Mouse (Mus musculus) liver, embryonic 13.5 days (tissue): ENCODE results near the gene Cdhr4. TPM values are rescaled to one million over a fixed set of nuclear protein-coding genes. Genes with fewer than 3 reads are reported as not detected.

Experiments used
- ATAC-seq: fragments of 200-750 bp; cut with Nextera tagmentation; 2 replicates; pipeline ENCODE4 v1.8.0; 2017; ENCODE audit warnings: low read depth, mild to moderate bottlenecking, moderate number of reproducible peaks, moderate library complexity
- DNase-seq: peaks from one replicate; pipeline ENCODE4 v3.0.0; 2022
- H3K27ac ChIP-seq: fragments of 300-500 bp; sonication (generic); 2 replicates; pipeline ENCODE4 v1.5.1; 2015; ENCODE audit warnings: moderate library complexity, mild to moderate bottlenecking, inconsistent platforms
- H3K27me3 ChIP-seq: fragments of 300-500 bp; sonication (generic); 2 replicates; pipeline ENCODE4 v1.6.1; 2015; ENCODE audit warnings: mild to moderate bottlenecking, inconsistent platforms
- H3K36me3 ChIP-seq: fragments of 300-500 bp; sonication (generic); 2 replicates; pipeline ENCODE4 v1.6.1; 2015; ENCODE audit warnings: mild to moderate bottlenecking, inconsistent platforms
- H3K4me1 ChIP-seq: fragments of 300-500 bp; sonication (generic); replicated peaks from 2 replicates; pipeline ENCODE4 v1.6.1; 2015; ENCODE audit warnings: inconsistent platforms
- H3K4me2 ChIP-seq: fragments of 300-500 bp; sonication (generic); 2 replicates; pipeline ENCODE4 v1.6.1; 2015; ENCODE audit warnings: inconsistent platforms, mild to moderate bottlenecking, moderate library complexity
- H3K4me3 ChIP-seq: fragments of 300-500 bp; sonication (generic); replicated peaks from 2 replicates; pipeline ENCODE4 v1.5.1; 2015; ENCODE audit warnings: mild to moderate bottlenecking, inconsistent platforms
- H3K9ac ChIP-seq: fragments of 300-500 bp; sonication (generic); 2 replicates; pipeline ENCODE4 v1.6.1; 2015; ENCODE audit warnings: mild to moderate bottlenecking, inconsistent platforms
- H3K9me3 ChIP-seq: fragments of 300-500 bp; sonication (generic); replicated peaks from 2 replicates; pipeline ENCODE4 v1.6.1; 2016; ENCODE audit warnings: inconsistent platforms
- WGBS: fragments of 180-500 bp; shearing (Covaris S2); methylation state at CpG from one replicate; pipeline ENCODE4 v1.1.7; 2015; ENCODE audit not compliant: insufficient replicate concordance; 5-methylcytosine and 5-hydroxymethylcytosine counted together
- polyA plus RNA-seq: library from polyadenylated mRNA; unstranded; fragments of >200 nt; fragmentation: Nextera tagmentation; extraction: Ambion mirVana; gene quantifications from 2 replicates; pipeline ENCODE4 v1.2.1, GENCODE M21; 2015

The Cdhr4 gene
- polyA plus RNA-seq, 1 experiment from 2014 or later: 1.2 TPM

DNA sequence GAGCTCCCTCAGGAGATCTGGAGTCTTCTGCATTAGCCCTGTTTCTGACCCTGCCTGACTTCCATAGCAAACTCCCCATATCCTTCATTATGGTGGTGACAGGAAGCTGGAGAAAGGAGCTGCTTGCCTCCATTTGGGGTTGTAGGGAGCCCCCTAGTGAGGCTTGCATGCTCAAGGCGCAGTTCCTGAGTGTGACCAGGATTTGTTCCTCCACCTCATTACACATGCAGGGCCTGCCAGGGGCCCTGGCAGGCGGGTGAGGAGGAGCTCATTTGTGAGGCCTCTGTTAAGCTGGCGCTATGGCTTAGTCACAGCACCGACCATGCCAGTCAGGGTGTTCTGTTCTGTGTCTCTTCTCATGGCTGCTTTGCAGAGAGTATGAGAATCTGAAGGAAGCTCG, 30.4 kb upstream of the Cdhr4 start:
- Histone ChIP-seq H3K9me3 (no peaks in the 10 kb centered on the region), H3K36me3 (peaks cover 89% of the 10 kb centered on the region), H3K27me3 (no peaks in the 10 kb centered on the region), H3K27ac (peak overlapping the region; percentile 25; the same call in 1 of the 2 replicates), H3K4me3 (no peak overlapping the region), H3K4me2 (no peak overlapping the region), H3K9ac (no peak overlapping the region), H3K4me1 (peaks cover 17% of the 10 kb centered on the region)
- 68% methylated on average over 5 of the region's 5 CpGs for WGBS
- DNase-seq: no peak
- no peak for ATAC-seq

DNA sequence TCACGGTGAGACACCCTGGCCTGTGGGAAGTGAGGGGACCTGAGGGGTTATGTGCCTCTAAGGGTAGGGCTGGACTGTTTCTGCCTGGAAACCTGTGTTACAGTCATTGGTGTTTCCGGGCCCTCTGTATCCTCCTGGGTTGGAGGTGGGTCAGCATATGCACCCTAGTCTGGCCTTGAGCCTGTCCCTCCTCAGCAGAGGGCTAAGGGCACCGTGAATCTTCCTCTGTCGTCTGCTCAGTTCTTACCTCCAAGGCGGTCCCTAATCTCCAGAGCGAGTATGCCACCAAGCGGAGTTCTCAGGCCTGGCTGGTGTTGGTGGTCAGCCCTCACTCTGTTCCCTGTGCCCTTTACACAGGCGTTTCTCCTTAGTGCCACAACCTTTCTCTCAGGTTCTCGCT, 29.4 kb upstream of the Cdhr4 start:
- WGBS: 86% methylated on average over 9 of the region's 9 CpGs
- H3K4me2 ChIP-seq: no peak overlapping the region
- H3K9ac ChIP-seq: no peak overlapping the region
- H3K9me3 ChIP-seq: no peaks in the 10 kb centered on the region
- H3K36me3 ChIP-seq: peaks cover 84% of the 10 kb centered on the region
- H3K4me1 ChIP-seq: peaks cover 22% of the 10 kb centered on the region
- no peak for ATAC-seq
- H3K4me3 ChIP-seq: no peak overlapping the region
- no peak overlapping the region; the same call in 1 of the 2 replicates for H3K27ac ChIP-seq
- H3K27me3 ChIP-seq: no peaks in the 10 kb centered on the region
- no peak for DNase-seq

DNA sequence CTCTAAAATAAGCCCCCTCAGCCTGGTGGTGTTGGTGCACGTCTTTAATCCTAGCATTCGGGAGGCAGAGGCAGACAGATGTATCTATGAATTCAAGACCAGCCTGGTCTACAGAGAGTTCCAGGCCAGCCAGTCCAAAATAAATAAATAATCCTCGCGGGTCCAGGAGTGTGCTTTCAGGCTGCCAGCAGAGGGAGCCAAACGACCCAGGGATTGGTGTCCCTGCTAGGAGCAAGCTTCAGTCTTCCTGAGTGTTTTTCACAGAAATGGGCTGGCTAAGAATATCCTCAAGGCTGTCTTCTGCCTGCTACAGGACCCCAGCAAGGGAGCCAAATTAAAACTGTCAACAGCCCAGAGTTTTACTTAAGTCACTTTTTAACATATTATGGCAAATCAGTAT, 28.6 kb upstream of the Cdhr4 start:
- Histone ChIP-seq H3K27ac (peak overlapping the region; percentile 71), H3K27me3 (no peaks in the 10 kb centered on the region)
- peak; percentile 61 for DNase-seq

DNA sequence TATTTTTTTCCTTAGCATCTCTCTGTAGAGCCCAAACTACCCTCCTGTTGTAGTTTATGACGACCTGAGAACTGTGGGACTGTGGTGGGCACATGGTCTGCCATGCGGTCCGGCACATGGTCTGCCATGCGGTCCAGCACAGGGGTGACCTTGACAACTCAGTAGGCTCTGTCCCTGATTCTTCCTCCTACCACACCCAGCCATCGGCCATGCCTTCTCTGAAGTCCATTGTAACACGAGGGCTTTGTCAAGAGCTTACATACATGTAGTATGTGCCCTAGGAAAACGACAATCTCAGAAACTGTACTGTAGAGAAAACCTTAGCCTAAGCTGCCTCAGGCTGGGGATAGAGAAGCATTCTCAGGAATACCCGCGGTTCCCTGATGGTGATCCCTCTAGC, 27.6 kb upstream of the Cdhr4 start:
- Histone ChIP-seq H3K4me1 (peaks cover 22% of the 10 kb centered on the region), H3K27ac (peak overlapping the region; percentile 71), H3K9ac (no peak overlapping the region), H3K27me3 (no peaks in the 10 kb centered on the region), H3K9me3 (no peaks in the 10 kb centered on the region), H3K4me2 (no peak overlapping the region), H3K4me3 (no peak overlapping the region), H3K36me3 (peaks cover 83% of the 10 kb centered on the region)
- 89% methylated on average over 9 of the region's 9 CpGs for WGBS
- no peak for DNase-seq
- ATAC-seq: no peak

More for the DNA sequence above, 28.6 kb upstream of the Cdhr4 start:
- Histone ChIP-seq H3K9ac (peak overlapping the region; percentile 28; the same call in 1 of the 2 replicates), H3K4me3 (no peak overlapping the region), H3K36me3 (peaks cover 83% of the 10 kb centered on the region), H3K4me1 (peaks cover 22% of the 10 kb centered on the region), H3K9me3 (no peaks in the 10 kb centered on the region), H3K4me2 (no peak overlapping the region)
- WGBS: 9% methylated on average over 5 of the region's 5 CpGs
- peak; percentile 66 for ATAC-seq

DNA sequence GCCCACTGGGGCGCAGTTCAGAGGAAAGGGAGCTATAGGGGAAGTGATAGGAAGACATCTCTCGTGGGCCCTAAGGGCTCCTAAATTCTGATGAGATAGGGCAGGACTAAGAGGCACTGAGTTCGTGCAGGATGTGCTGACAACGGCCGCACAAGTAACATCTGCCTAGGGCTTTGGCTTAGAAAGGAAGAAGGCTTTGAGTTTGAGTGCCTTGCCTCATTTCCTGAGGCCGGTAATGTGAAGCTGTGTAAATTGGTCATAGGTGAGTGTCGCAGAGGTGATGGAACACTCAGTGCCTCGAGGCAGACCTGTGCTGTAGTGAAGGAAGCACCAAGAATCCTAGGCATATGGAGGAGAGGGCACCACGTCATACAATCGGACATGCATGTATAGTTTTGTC, 25.6 kb upstream of the Cdhr4 start:
- Histone ChIP-seq H3K4me3 (no peak overlapping the region), H3K36me3 (peaks cover 79% of the 10 kb centered on the region), H3K27ac (peak overlapping the region; percentile 37; the same call in 1 of the 2 replicates), H3K9ac (no peak overlapping the region), H3K4me1 (peaks cover 36% of the 10 kb centered on the region), H3K9me3 (no peaks in the 10 kb centered on the region), H3K4me2 (no peak overlapping the region), H3K27me3 (no peaks in the 10 kb centered on the region)
- DNase-seq (no peak), ATAC-seq (no peak)
- 62% methylated on average over 10 of the region's 10 CpGs for WGBS

DNA sequence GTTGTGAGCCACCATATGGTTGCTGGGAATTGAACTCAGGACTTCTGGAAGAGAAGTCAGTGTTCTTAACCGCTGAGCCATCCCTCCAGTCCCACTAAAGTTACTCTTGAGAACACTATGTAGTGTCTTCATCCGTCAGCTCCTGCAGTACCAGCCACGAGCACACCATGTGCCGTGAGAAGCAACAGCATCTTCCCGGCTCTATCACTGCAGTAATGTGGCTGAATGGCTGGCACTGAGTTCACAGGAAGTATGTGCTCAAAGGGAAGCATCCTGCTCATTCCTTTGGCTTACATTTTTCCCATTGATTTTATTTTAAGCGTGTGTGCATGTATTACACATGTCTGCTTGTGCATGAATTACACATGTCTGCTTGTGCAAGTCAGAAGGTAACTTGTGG, 24.9 kb upstream of the Cdhr4 start:
- ATAC-seq: no peak
- Histone ChIP-seq H3K4me1 (peaks cover 43% of the 10 kb centered on the region), H3K9me3 (no peaks in the 10 kb centered on the region), H3K4me3 (no peak overlapping the region), H3K27ac (no peak overlapping the region), H3K9ac (no peak overlapping the region), H3K36me3 (peaks cover 71% of the 10 kb centered on the region), H3K4me2 (no peak overlapping the region), H3K27me3 (no peaks in the 10 kb centered on the region)
- WGBS: 78% methylated on average over 6 of the region's 6 CpGs
- no peak for DNase-seq

DNA sequence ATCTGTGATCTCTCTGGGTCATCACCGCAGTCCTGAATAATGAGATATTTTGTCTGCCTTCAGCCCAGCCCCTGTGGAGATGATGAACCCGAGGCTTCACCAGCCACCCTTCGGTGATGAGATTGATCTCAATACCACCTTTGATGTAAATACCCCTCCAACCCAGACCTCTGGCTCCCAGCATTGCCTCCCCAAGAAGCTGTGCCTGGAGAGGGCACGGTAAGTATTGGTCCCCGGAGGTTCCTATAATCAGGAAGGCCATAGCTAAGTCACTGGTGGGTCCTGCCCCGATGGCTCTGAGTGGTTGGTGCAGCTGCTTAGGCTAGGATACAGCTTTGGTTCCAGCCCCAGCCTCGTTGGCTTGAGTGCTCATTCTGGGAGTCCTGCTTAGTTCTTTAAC, 23.8 kb upstream of the Cdhr4 start:
- Histone ChIP-seq H3K27ac (0 out of 2 replicates have a peak overlapping the region, but pooled peaks have one; percentile 98), H3K27me3 (no peaks in the 10 kb centered on the region), H3K9me3 (no peaks in the 10 kb centered on the region), H3K4me1 (peaks cover 54% of the 10 kb centered on the region), H3K4me2 (no peak overlapping the region), H3K4me3 (no peak overlapping the region), H3K9ac (no peak overlapping the region; the same call in 1 of the 2 replicates), H3K36me3 (peaks cover 60% of the 10 kb centered on the region)
- ATAC-seq (no peak), DNase-seq (no peak)
- WGBS: 84% methylated on average over 7 of the region's 7 CpGs

DNA sequence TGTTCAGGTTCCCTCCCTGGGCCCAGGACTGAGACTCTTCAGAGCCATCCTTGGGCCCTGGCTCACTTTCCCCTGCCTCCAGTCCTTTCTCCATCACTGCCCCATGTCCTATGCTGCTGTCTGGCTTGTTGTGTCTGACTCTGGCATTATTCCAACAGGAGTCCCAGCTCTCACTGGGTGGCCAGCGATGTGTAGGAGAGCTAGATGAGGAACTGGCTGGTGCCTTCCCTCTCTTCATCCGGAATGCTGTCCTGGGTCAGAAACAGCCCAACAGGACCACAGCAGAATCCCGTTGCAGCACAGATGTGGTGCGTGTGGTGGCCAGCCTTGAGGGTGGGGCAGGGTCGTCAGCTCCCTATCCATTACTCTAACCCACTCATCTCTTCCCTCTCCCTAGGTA, 22.0 kb upstream of the Cdhr4 start:
- no peak for ATAC-seq
- 87% methylated on average over 5 of the region's 5 CpGs for WGBS
- H3K4me1 ChIP-seq: peaks cover 65% of the 10 kb centered on the region

DNA sequence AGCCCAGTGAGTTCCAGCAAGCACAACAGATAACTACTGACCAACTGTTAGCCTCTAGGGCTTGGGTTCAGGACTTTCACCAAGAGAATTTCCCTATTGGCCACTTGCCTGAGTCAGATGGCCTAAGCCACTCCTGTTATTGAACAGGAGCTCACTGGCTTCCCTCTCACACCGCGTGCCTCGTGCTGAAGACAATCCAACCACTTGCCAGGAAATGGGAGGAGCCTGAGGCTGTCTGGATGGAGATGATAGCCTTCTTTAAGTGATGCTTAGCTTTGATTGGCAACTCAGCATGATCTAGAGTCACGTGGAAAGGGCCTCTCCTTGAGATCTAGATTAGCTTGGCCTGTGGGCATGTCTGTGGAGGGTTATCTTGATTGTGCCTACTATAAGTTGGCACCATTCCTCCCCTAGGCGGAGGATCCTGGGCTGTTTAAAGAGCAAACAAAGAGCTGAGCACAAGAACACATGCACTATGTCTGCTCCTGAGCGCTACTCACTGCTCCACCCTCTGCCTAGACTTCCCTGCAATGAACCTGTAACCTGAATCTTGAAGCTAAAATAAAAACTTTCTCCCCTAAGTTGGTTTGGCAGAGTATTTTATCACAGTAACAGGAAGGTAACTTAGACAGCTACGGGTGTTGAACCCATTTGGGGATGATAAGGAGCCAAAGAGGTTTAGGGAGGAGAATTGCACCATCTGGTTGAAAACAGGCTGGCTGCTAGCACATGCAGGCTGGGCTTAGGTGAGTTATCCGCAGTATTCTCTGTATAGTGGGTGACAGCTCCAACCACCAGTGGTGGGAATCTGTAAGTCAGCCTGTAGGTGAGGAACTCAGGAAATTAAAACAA, 20.4 kb upstream of the Cdhr4 start:
- ATAC-seq: peak; percentile 80
- peaks cover 74% of the 10 kb centered on the region for H3K4me1 ChIP-seq
- 15% methylated on average over 8 of the region's 8 CpGs for WGBS
- H3K4me2 ChIP-seq: peak overlapping the region; percentile 49
- H3K4me3 ChIP-seq: peak overlapping the region; percentile 3; the same call in 1 of the 2 replicates
- no peaks in the 10 kb centered on the region for H3K9me3 ChIP-seq
- peak overlapping the region; percentile 69 for H3K9ac ChIP-seq
- peak overlapping the region; percentile 98 for H3K27ac ChIP-seq
- DNase-seq: peak; percentile 90
- H3K27me3 ChIP-seq: no peaks in the 10 kb centered on the region
- H3K36me3 ChIP-seq: peaks cover 44% of the 10 kb centered on the region

More for the DNA sequence above, 22.0 kb upstream of the Cdhr4 start:
- Histone ChIP-seq H3K9ac (peak overlapping the region; percentile 49), H3K27me3 (no peaks in the 10 kb centered on the region), H3K27ac (peak overlapping the region; percentile 98), H3K4me2 (no peak overlapping the region), H3K4me3 (no peak overlapping the region), H3K9me3 (no peaks in the 10 kb centered on the region), H3K36me3 (peaks cover 46% of the 10 kb centered on the region)
- DNase-seq: no peak

DNA sequence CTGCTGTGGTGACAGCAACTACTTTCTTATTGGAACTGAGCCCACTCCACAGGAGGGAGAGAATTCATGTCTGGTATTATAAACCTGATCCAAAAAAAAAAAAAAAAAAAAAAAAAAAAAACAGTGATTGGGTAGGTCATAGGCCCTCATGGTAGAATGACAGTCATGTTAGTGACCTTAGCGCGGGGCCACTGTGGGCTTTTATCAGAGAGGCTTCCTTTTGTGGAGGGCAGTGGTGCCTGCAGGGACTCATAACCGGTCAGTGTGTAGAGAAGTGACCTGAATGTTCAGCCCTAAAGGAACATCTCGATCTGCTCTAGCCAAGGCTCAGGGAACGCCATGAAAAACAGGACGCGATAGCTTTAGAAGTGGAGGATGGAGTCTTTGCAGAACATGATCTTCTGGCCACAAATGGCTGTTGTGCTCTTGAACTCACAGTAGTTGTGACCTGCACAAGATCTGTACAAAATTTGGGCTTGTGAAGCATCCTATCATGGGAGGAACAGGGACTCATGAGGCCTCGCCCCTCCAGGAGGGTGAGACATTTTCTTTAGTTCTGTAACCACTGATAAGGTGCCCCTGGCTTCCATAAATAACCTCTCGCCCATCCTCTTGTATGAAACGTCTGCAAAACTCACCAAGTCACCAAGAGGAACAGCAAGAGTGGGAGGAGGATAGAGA, 17.7 kb upstream of the Cdhr4 start:
- Histone ChIP-seq H3K27ac (peak overlapping the region; percentile 98), H3K9ac (peak overlapping the region; percentile 92), H3K27me3 (no peaks in the 10 kb centered on the region), H3K4me2 (peak overlapping the region; percentile 93), H3K4me1 (peaks cover 97% of the 10 kb centered on the region), H3K36me3 (peaks cover 50% of the 10 kb centered on the region), H3K4me3 (peak overlapping the region; percentile 77), H3K9me3 (no peaks in the 10 kb centered on the region)
- ATAC-seq (peak; percentile 78), DNase-seq (peak; percentile 78)
- 14% methylated on average over 10 of the region's 10 CpGs for WGBS
